Mouse (Mus musculus) heart, postnatal 25 days (tissue): ENCODE measurements around the gene Slc25a15. TPM values are rescaled to one million over a fixed set of nuclear protein-coding genes. Genes with fewer than 3 reads are reported as not detected.
A peak's percentile ranks its signal among the peaks of the same experiment; 100 is the strongest.

Experiments used
- DNase-seq: peaks from one replicate; pipeline ENCODE4 v3.0.0; 2022; ENCODE audit warnings: low spot score
- intact Hi-C: fragments of 180-260 bp; cut with DNase I; formaldehyde crosslinking; loops from one replicate; pipeline ENCODE4 v1.15.1; 2025
- total RNA-seq, 2 experiments: library from RNA; stranded (reverse); gene quantifications; 2 replicates each; pipeline ENCODE4 v1.2.3; 2021

The Slc25a15 gene
- total RNA-seq: 10 to 100 TPM; 12.7 to 12.9 TPM

DNA sequence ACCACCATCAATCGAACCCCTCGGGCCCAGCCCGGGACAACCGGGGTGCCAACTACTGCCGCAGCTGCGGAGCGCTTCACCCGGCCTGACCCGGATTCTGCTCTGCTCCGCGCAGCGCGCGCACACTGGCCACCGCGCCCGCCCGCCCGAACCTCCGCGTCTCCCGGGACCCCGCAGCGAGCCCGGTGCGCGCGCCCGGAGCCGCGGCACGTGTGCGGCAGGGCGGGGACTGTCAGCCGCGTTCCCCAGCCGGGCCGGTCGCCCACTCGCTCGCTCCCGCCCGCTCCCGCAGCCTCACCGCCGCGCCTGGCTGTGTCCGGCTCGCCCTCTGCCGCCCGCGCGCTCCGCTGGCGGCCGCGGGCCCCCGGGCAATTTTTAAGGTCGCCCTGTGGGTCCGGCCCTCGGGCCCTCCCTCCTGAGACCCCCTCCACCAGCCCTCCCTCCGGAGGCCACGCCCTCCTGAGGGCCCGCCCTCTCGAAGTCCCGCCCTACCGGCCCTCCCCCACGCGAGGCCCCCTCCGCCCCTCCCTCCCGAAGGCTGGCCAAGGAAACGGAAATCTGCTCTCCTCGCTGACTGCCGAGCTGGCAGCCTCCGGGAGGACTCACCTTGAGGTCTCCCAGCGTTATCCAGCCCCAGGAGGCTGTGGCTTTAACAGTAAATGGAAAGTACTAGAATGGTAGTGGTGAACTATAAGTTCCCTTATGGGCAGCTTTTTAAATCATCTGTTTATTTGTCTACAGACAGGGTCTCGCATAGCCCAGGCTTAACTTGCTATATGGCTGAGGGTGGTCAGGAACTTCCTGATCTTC is at the start of gene Slc25a15:
Gene Slc25a15 (minus strand): TSS at position 456 of the 810 bp plus-strand sequence.
- peak; percentile 81 for DNase-seq
- intact Hi-C loops: loop anchor here (5.0 kb wide), 1 partner anchor 211 kb away; the partner anchor contains the start of gene Ckap2

DNA sequence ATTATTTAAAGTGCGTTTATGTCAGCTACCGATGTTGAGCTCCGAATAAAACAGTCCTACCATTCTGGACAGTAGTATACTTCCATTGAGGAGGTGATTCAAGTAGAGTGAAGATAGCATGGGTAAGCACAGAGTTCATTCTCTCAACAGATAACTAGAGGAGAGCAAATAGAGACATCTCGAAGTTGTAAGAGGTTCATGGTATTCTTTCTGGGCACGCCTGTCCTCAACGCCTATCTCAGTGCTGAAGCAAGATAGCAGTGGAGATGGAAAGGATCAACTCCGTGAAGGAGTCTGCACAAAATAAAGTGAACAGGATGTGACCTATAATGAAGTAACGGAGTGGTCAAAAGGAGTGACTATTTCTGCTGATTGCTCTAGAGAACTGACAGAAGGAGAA is 13.6 kb upstream of the Slc25a15 start:
- intact Hi-C loops: no loop called here

DNA sequence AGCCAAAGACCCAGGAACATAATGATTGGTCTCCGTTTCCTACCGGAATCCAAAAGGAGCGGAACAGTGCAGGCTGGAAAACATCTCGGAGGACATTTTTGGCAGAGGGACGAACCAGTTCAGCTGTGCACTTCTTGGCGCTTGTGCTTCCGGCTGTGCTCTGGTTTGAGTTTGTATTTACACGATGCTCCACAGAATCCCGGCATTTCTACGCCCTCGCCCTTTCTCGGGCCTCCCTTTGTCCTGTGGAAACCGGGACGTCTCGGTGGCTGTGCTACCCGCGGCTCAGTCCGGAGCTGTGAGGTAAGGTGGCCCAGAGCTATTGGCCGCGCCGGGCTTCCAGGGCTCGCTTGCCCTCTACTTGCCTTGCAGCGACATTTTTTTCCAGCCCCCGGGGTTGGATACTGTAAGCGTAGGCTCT is 12.9 kb upstream of the Slc25a15 start, which contains the start of gene Mrps31:
Gene Mrps31 (plus strand): TSS at position 80 of the 421 bp plus-strand sequence.
- intact Hi-C loops: no loop called here
- peak; percentile 62 for DNase-seq

More for the DNA sequence above, 13.6 kb upstream of the Slc25a15 start:
- DNase-seq: no peak

DNA sequence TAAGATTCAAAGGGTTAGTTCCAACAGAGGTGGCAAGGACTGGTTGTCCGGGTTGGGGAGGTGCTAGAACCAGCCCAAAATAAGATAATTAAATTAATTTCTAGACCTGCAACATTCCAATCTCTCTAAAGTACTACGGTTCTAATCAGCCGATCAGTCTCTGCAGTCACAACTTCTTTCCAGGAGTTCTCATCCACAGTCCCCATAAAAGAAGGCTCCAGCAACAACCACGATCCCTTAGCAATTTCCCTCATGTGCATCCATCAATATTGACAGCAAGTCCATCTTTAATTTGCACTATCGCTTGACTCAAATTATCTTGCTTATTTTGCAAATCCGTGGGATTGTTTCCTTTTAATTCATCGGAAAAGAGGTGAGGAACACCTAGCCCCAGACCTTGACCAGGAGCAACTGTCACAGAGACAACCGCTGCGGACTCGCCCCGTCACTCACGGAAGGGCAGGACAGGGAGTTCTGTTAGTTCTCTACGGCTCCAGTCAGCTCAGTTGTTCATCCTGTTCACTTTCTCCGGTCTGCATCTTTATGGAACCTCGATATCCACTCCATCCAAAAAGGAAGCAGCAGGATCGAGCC is 12.4 kb upstream of the Slc25a15 start:
- intact Hi-C loops: no loop called here
- no peak for DNase-seq

DNA sequence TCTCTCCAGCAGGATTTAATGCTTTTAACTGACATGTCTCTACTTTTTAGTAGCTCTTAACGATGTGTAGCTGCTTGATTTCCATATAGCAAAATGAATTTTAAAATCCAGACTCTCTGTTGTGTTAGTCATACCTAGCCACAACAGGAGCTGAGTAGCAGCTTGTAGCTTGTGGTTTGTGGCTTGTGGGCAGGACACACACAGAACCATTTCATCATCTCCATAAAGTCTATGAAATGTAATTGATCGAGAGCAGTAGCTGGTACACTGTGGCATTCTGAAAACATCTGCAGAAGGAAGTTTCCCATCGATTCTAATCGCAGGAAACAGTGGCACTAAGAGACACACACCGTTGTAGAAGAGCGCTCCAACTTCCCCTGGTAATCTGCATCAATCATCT is 7.3 kb upstream of the Slc25a15 start:
- intact Hi-C loops: no loop called here

DNA sequence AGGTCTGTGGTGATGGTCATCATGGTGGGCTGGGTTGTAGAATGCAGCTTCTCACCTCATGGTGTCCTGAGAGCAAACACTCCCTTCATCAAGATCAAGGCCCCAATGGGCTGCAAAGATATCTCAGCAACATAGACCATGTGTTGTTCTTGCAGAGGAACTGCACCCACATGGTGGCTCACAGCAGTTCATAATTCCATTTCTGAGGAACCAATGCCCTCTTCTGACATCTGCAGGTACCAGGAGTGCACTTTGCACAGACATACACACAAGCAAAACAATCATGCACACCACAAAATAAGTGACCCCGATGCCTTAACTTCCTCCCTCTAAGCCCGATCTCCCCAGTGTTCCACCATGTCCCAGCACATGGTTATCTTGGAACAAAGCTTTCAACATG is 4.8 kb upstream of the Slc25a15 start:
- intact Hi-C loops: no loop called here
- no peak for DNase-seq

More for the DNA sequence above, 7.3 kb upstream of the Slc25a15 start:
- DNase-seq: no peak

DNA sequence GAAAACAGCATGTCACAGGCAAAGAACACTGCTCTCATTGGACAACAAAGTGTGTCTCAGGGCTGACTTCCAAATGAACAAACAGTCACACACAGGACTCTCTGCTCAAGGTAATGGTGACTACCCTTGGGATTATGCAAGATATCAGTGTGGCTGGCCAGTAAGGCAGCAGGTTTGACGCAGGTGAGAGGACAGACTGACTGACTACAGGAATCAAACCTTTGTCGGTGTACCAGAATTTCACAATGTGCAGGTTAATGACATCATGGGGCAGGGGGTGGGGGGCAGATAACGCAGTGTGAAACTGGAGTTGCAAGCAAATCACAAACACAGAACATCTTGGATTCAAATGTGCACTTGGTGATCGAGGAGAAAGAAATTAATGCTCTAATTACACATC is 2.2 kb upstream of the Slc25a15 start:
- intact Hi-C loops: no loop called here
- DNase-seq: no peak

DNA sequence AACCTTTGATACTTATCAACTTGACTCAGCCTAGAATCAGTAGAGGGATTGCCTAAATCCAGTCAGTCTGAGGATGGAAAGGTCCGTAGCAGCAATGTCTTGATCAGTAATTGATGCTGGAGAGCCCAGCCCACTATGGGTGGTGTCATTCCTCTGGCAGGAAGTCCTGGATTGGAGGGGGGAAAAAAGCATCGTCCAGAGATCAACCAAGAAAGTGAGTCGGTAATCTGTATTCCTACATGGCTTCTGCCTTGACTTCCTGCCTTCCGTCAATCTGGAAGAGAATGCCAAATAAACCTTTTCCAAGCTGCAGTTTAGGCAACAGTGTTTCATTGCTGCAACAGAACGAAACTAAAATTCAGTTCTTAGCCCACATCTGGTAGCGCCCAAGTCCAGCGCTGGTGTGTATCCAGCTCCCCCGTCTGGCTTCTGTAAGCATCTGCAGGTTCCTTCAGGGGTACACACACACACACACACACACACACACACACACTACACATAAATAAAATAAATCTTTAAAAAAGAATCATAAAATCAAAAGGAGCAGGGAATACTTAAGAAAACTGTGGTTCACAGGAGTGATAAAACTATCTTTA is 986 bp upstream of the Slc25a15 start:
- no peak for DNase-seq
- intact Hi-C loops: loop anchor here (5.0 kb wide), 1 partner anchor 212 kb away; the partner anchor contains the start of gene Ckap2

DNA sequence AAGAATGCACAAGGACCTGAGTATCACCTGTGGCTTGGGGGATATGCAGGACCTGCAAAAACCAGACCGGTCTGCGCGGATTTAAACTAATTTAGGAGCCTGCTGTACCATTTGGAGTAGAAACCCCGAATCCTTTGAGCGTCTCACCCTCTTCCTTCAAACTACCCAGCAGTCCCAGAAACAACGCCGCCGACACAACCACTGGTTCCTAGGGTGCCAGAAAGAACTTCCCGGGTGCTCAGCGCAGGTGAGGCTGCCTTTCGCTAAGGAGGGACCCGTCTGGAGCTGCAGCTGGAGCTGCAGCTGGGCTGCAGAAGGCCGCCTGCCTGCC is 621 bp downstream of the Slc25a15 start:
- DNase-seq: no peak
- intact Hi-C loops: loop anchor here (5.0 kb wide), 1 partner anchor 210 kb away; the partner anchor contains the start of gene Ckap2

DNA sequence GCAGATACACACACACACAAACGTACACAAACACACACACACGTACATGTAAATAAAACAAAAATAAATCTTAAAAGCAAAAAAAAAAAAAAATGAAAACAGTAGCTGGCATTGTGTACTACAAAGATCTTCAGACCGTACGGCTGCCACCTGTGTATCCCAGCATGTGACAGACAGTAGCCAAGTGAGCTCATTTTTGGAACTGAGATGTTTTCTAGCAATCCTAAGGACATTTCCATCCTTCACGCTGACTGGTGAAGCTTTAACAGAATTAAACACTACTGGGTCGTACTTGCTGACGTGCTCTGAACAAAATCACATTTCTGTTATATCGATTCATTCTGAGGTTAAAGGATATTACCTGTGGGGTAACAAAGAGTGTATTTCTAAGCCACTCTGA is 3.1 kb downstream of the Slc25a15 start:
- DNase-seq: no peak
- intact Hi-C loops: loop anchor here (5.0 kb wide), 1 partner anchor 208 kb away; the partner anchor contains the start of gene Ckap2

DNA sequence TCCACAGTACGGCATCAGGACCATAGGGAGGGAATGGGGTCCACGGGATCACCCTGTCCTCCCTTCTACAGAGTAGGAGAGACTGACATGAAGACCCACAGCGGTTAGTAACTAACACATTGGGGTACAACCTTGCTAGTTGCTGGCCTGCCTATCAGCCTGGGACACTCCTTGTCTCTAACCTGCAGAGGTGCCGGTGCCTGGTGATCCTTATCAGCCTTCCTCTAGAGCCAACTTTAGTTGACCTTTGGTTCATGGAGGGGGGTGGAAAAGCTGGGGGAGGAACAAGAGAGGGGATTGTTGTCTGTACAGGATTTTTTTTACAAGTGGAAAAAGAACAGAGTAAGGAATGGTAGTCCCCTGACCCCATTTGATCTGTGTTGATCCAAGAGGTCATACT is 3.9 kb downstream of the Slc25a15 start:
- intact Hi-C loops: no loop called here
- DNase-seq: no peak

DNA sequence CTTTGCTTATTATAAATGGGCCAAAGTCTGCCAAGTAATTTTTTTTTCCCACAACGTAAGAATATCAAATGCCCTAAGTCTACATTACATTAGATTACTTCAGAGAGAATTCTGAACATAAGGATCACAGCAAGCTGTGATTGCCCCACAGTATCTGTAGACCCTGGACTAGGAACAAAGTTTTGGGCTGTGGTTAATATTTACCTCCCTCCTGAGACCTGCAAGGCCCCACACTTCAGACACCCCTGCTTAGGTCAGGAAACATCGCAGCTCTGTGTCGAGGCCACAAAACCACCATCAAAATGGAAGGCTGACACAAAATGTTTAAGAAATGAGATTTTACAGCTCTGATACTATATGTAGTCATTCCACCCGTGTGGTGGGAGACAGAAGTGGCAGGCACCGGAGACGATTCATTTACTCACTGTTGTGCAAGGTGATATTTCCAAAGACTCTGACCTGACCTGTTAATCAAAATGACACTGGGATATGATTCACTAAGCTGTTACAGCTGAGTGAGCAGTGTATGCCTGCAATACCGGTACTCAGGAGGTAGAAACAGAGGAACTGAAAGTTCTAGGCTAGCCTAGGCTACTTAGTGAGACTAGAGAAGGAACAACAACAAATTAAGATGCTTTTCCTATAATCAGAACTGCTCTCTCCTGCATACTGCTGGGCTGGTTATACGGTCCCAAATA is 7.5 kb downstream of the Slc25a15 start:
- intact Hi-C loops: no loop called here

DNA sequence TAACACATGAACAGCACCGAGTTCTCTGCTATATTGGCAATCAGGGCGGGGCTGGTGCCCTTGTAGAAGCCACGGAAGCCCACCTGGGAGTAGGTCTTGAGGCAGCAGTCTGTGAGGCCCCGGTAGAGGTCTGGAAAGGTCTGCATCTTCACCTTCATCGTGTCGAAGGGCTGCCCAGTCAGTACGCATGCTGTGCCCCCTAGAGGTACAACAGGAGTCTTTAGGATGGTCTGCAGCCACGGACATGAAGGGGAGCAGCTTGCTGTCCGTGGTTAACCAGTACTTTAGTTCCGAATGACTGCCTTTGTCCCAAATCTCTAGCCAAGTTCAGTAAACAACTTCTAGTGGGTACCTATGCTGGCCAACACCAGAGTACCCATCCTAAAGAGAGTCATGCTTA is 8.5 kb downstream of the Slc25a15 start:
- intact Hi-C loops: loop anchor here (10.0 kb wide), 1 partner anchor 395 kb away; no protein-coding TSS in a partner anchor
- DNase-seq: no peak

More for the DNA sequence above, 7.5 kb downstream of the Slc25a15 start:
- no peak for DNase-seq

DNA sequence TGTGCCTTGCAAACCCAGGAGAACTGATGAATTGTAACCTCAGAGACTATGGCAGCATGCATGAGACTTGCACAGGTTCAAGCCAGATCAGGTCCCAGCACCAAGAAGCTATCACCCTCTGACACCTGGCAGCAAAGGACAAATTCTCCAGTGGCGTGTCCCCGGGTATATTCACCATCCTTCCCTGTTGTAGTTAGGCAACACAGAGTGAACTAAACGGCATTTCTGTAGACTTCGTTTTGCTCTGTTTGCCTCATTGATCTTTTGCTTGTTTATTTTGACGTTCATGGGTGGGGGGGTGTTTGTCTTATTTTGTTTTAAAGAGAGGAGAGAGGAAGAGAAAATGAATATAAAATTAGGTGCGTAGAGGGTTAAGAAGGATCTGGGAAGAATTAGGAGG is 13.2 kb downstream of the Slc25a15 start:
- intact Hi-C loops: loop anchor here (10.0 kb wide), 1 partner anchor 390 kb away; no protein-coding TSS in a partner anchor
- DNase-seq: no peak

DNA sequence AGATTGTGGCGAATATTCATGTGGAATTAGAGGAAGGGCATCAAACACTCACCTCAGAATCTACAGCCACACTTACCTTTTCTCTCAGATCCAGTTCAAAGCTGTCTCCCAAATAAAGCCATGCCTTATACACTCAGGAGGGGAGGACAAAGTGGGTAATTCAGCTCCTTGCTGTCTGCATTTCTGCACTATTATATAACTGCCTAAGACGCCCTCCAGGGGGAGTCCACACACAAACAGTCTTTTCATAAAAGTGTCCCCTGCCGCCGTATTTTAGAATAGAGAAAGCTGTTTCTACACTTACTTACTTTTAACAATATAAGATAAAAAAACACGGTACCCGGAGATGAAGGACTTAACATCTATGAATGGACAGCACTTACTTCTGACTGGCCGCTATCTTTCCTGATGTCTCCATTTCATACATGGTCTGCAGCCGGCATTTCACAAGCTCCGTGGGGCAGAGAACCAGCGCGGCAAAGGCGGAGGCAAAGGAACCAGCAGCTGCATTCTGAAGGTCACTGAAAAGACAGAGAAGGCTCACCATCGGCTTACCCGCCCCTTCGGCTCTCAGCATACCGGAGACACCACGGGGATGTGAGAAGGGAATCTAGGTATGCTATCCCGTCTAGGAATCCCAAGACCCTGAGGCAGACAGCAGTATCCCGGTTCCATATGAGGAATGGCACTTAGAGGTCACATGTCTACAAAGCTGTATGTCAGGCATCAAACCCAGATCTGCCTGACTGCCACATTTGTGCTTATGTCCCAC is 15.4 kb downstream of the Slc25a15 start:
- no peak for DNase-seq
- intact Hi-C loops: loop anchor here (10.0 kb wide), 1 partner anchor 388 kb away; no protein-coding TSS in a partner anchor

DNA sequence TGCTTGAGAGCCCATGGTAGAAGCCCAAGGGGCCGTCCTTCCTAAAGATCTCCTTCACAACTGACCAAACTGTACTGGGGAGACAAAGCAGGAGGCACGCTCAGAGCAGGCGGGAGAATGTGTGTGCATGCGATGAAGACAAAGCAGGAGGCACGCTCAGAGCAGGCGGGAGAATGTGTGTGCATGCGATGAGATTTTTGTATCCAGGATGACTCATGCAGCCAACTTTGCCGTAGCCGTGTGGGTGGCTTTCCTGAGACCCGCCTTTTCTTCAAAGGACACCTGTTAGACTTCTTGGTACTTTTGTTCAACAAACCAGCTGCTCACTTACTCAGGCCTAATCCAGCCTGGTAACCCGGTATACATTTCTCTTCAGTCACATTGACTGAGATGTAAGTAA is 17.5 kb downstream of the Slc25a15 start:
- no peak for DNase-seq
- intact Hi-C loops: loop anchor here (10.0 kb wide), 1 partner anchor 386 kb away; no protein-coding TSS in a partner anchor

DNA sequence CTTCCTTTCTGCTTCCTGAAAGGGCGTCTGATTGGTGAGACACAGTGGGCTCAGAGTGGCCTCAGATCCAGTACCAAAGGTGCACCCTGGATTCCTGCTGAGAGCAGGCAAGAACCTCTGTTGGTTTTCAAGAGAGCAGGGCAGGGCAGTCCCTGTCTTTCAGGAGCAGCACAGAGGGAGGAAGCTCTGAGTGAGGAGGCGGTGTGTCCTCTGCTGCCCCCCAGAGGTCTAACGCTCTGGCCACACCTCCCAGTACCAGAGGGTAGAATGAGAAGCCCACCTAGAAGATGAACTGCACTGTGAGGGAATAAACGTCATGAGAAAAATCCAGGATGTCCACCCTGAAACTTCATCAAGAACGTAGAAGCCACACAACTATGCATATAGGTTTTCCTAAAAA is 21.5 kb downstream of the Slc25a15 start:
- intact Hi-C loops: loop anchor here (1.0 kb wide), 1 partner anchor 185 kb away; the partner anchor contains the start of gene Vps36
- peak; percentile 14 for DNase-seq

DNA sequence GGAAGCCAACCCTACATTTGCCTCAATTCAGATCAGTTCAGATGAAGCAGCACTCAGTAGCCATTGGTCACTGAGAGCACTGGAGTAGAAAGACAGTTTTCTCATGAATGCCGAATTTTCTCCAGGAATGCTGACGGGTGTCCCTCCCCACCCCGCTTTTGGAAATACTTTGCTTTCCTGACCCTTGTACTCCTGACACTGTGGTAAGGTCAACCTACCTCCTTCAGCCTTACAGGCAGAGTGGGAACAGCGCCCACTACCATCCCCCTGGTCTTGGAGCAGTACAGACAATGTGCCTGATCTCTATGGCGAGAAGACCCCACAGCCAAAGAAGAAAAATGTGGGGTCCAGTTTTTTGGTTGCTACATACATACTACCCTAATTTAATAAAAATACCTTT is 22.1 kb downstream of the Slc25a15 start:
- intact Hi-C loops: no loop called here

DNA sequence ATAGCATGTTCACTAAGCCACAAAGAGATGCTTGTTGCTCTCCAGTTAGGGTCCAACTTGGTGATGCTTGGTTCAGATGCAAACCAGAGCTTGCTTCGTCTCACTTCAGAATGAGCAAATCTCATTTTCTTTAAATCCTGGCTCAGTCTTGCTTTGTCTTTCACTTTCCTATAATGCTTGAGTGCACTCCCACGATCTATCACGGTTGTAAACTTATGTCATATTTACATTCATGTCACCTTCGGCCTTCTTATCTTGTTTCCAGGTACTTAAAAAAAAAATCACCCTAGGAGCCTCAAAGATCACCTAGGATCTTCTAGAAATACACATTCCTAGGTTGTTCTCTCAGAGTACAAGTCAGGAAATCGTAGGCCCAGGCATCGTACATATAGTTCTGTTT is 38.5 kb downstream of the Slc25a15 start:
- DNase-seq: no peak
- intact Hi-C loops: no loop called here

More for the DNA sequence above, 22.1 kb downstream of the Slc25a15 start:
- no peak for DNase-seq
